Comparison of ENCODE assay signal across 21 mouse cellular contexts in the genomic region with DNA sequence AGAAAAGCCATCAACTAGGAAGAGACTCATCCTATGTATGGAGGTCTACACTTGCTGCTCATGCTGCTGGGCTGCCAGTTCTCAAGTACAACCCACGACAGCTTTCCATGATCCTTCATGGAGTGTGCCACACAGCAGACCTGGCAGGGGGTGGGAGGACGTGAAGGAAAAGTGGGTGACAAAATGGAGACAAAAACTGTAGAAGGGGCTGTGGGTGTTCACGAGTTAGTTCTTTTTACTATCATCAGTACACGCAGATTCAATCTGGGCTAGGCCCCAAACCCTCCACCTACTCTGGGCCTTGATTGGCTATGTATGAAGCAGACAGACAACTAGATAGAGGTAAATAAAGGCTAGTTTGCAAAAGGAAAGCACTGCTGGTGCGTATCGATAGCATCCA. TPM values are rescaled to one million over a fixed set of nuclear protein-coding genes. Genes with fewer than 3 reads are reported as not detected.
DNase-seq lines count a peak whose midpoint lies in the region; ATAC-seq and TF ChIP-seq lines count a peak whose summit lies in the region.
"Had no signal": no experiment of that assay in that cellular context is flagged by ENCODE, and none has a peak within 500 bp of the region (broad histone marks: within the 10 kb centered on the region; RNA-seq: fewer than 3 reads in every experiment).

No protein-coding gene starts in this region.

- no peaks in the 10 kb centered on the region for H3K27me3 ChIP-seq in small intestine, adult 2 months (ENCODE audit: control insufficient read depth, insufficient read depth, low read length)
- no peaks in the 10 kb centered on the region for H3K27me3 ChIP-seq in hindbrain, embryonic 12.5 days
- H3K27me3 ChIP-seq: forebrain, embryonic 13.5 days; heart, embryonic 13.5 days; hindbrain, embryonic 15.5 days; midbrain, embryonic 12.5 days had no signal

- no peak overlapping the region for H3K4me3 ChIP-seq in left cerebral cortex, adult 2 months
- H3K4me3 ChIP-seq in small intestine, adult 2 months (ENCODE audit: low read depth, low read length) = no peak overlapping the region
- H3K4me3 ChIP-seq in hindbrain, embryonic 12.5 days = no peak overlapping the region
- H3K4me3 ChIP-seq: forebrain, embryonic 13.5 days; heart, embryonic 13.5 days; hindbrain, embryonic 15.5 days; midbrain, embryonic 12.5 days had no signal

- no peak for TF ChIP-seq POLR2A in small intestine, adult 2 months (IDR thresholded peaks at IDR 0.05; ENCODE audit: low read depth, low read length)

- 93% methylated on average over 6 of the region's 6 CpGs for WGBS in small intestine, adult 2 months
- 94% methylated on average over 6 of the region's 6 CpGs for WGBS in hindbrain, embryonic 12.5 days

- intact Hi-C loops in left cerebral cortex, adult 2 months (cut with DNase I) = loop anchor here (2.0 kb wide), 2 partner anchors 25 to 47 kb away; no protein-coding TSS in a partner anchor
- intact Hi-C loops in left cerebral cortex, postnatal 10 days (cut with DNase I) = no loop called here

- H3K4me2 ChIP-seq in hindbrain, embryonic 12.5 days (replicated peaks) = no peak overlapping the region
- H3K4me2 ChIP-seq: forebrain, embryonic 13.5 days; heart, embryonic 13.5 days; hindbrain, embryonic 15.5 days; midbrain, embryonic 12.5 days had no signal

- ATAC-seq in hindbrain, embryonic 12.5 days (ENCODE audit: low FRiP score) = no peak
- ATAC-seq: forebrain, embryonic 13.5 days; intestine, embryonic 16.5 days; lung, postnatal 0 days had no signal

- TF ChIP-seq CTCF in left cerebral cortex, adult 2 months (IDR thresholded peaks at IDR 0.05) = no peak
- no peak for TF ChIP-seq CTCF in small intestine, adult 2 months (IDR thresholded peaks at IDR 0.05; ENCODE audit: extremely low read depth, insufficient read length, insufficient replicate concordance, low read depth, low read length)

- DNase-seq in frontal cortex, postnatal 36 days (ENCODE audit: low spot score in 2 of 2) = peak; percentile 68 to 78
- no peak for DNase-seq in frontal cortex, postnatal 14 days (ENCODE audit: low spot score in 2 of 2)
- DNase-seq in left cerebral cortex, adult 2 months (ENCODE audit: extremely low spot score in 1 of 2, low spot score in 2 of 2) = peak; percentile 41 to 57
- no peak for DNase-seq in left cerebral cortex, postnatal 10 days (ENCODE audit: extremely low spot score in 1 of 2, low spot score in 2 of 2)
- DNase-seq in right cerebral cortex, postnatal 25 days = peak; percentile 48
- DNase-seq in right cerebral cortex, postnatal 10 days (ENCODE audit: low spot score in 2 of 2) = no peak
- DNase-seq: adrenal gland, postnatal 25 days; cerebellum, adult 8-10 months; gastrocnemius, postnatal 14 days; heart, adult 18-20 months; heart, postnatal 36 days; retina, postnatal 1 day; thymus, postnatal 36 days had no signal

- peak overlapping the region; percentile 80 for H3K27ac ChIP-seq in left cerebral cortex, adult 2 months
- H3K27ac ChIP-seq in small intestine, adult 2 months (ENCODE audit: insufficient read depth, low read depth, low read length) = peak overlapping the region; percentile 82
- no peak overlapping the region for H3K27ac ChIP-seq in hindbrain, embryonic 12.5 days
- H3K27ac ChIP-seq: forebrain, embryonic 13.5 days; heart, embryonic 13.5 days; hindbrain, embryonic 15.5 days; midbrain, embryonic 12.5 days had no signal

- peaks cover 55% of the 10 kb centered on the region for H3K4me1 ChIP-seq in small intestine, adult 2 months (ENCODE audit: control insufficient read depth, insufficient read depth, insufficient read length, low read length)
- H3K4me1 ChIP-seq in hindbrain, embryonic 12.5 days = peaks cover 28% of the 10 kb centered on the region

- H3K9ac ChIP-seq in hindbrain, embryonic 12.5 days = no peak overlapping the region
- H3K9ac ChIP-seq: forebrain, embryonic 13.5 days; heart, embryonic 13.5 days; hindbrain, embryonic 15.5 days; midbrain, embryonic 12.5 days had no signal

- H3K9me3 ChIP-seq in hindbrain, embryonic 12.5 days (replicated peaks) = no peaks in the 10 kb centered on the region
- H3K9me3 ChIP-seq: forebrain, embryonic 13.5 days; heart, embryonic 13.5 days; hindbrain, embryonic 15.5 days; midbrain, embryonic 12.5 days had no signal

- peaks cover 26% of the 10 kb centered on the region for H3K36me3 ChIP-seq in small intestine, adult 2 months (ENCODE audit: control insufficient read depth, insufficient read depth, low read length)
- H3K36me3 ChIP-seq in hindbrain, embryonic 12.5 days = peaks cover 26% of the 10 kb centered on the region
- H3K36me3 ChIP-seq: hindbrain, embryonic 15.5 days had no signal

RNA-seq across cellular contexts. Expression of a gene that starts 50.3 kb away (rescaled TPM):
- total RNA-seq in left cerebral cortex, adult 2 months (2021) = 10 to 100 TPM; 57.1 to 75.2 TPM
- total RNA-seq in left cerebral cortex, postnatal 10 days (2021) = 10 to 100 TPM; 13.9 to 14.5 TPM
- 24.6 and 55.7 TPM in 2 replicates for polyA plus RNA-seq in small intestine, adult 2 months (2012; rRNA removed)
- polyA plus RNA-seq in hindbrain, embryonic 12.5 days (2016; fragmentation: Nextera tagmentation; extraction: Ambion mirVana) = 22.7 and 25.3 TPM in 2 replicates

Comparison
In these comparisons a context has a peak if more than half of its experiments do, and no peak if none do; other contexts are left out.
1. DNase-seq: peak in frontal cortex, postnatal 36 days (2 of 2), left cerebral cortex, adult 2 months (2 of 2) and right cerebral cortex, postnatal 25 days (single experiment); none in frontal cortex, postnatal 14 days (0 of 2), left cerebral cortex, postnatal 10 days (0 of 2) and right cerebral cortex, postnatal 10 days (0 of 2).